Mouse (Mus musculus): ENCODE data around the gene Ccdc117.

GRCm38 (mm10) chr11:5500903-5501741, 40.9 kb downstream of the Ccdc117 start:
- TF ChIP-seq POLR2A (IDR thresholded peaks at IDR 0.05; ENCODE audit: borderline replicate concordance, extremely low read depth, low read depth, low read length) (no peak), CTCF (IDR thresholded peaks at IDR 0.05; ENCODE audit: insufficient read depth, low read length) (no peak)

All from lung, adult 2 months (tissue).